Mouse (Mus musculus): ENCODE measurements around the gene Rbms1.

Rbms1 gene

DNA sequence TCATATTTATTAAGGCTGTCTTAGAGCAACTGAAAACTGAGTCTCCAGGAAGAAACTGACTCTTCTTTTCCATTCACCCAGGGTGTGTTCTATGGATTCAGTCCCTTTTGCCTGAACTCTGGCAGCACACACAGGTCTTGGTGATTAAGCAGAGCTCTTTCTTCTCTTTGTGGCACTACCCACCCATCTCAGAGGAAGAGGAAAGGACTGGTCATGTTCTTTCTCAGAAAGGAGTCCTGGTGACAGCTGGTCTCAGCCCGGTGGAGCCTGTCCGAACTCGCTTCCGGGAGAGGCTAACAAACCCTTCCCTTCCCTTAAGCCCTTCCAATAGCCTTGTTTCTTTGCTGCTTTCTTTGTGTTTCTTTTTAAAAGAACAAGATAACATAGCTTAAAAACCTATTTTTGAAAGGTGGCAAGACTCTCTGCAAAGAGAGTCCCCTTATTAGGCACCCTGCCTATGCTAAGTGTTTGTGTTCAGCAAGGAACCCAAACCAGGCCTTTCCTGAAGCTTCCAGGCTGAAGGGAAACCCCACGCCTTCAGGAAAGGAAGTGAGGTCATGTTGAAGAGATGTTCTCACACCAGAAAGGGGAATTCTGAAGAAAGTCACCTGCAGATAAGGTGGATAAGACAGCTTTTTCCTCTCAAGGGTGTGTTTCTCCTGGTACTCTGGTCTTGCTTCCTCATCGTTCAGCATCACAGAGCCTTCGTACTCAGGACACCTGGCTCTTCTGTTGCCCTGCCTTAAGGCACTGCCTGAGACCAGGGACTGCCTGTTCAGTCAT, 251.7 kb downstream of the Rbms1 start:
- DNase-seq (ENCODE audit: low spot score), result no peak

DNA sequence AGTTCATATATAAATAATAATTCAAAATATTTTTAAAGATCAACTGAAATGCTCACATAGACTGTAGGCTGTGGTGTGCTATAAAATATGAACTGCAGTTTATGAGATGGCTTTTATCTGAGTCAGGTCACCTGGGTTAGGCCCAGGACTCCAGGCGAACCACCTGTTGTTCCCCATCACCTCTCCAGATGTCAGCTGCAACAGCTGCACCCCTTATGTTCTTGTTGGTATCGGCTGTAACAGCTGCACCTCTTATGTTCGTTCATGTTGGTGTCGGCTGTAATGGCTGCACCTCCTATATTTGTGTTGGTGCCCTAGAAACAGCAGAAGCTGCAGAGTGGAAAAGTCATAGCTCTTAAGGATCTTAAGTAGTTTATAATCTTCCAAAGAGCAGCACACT, 252.7 kb downstream of the Rbms1 start:
- DNase-seq (ENCODE audit: low spot score), result no peak

DNA sequence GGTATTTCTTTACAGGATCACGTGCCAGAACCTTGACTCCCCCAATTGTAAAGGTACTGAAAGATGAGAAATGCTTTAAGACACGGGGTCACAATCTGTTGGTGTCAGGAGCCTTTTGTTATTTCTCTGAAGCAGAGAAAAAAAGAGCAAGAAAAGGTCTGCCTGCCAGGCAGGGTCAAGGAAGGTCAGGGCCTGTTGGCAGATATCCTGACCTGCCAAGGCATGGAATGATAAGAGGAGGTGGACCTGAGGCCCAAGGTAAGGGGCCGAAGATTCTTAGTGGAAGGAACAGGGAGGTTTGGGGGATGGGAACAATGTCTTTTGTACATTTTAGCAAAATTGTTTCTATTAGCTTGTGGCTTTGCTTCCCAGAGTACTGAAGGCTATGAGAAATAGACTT, 254.3 kb downstream of the Rbms1 start:
- DNase-seq (ENCODE audit: low spot score), result no peak

DNA sequence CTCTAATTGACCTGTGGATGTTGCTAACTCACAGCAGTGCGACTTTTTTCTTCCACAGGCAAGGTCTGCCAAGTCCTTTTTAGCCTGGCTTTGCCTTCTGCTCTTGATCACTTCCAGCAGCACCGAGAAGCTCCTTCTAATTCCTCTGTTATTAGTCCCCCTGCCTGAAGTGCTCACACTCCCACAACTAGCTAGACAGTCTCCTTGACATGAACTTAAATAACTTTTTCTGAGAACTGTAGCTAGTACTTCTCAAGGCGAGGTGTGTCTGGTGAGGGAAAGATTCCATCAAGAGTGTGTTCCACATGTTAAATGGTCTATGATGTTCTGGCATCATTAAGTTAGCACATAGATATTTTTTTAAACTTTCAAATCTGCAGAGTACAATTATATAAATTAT, 256.1 kb downstream of the Rbms1 start:
- no peak for DNase-seq (ENCODE audit: low spot score)

DNA sequence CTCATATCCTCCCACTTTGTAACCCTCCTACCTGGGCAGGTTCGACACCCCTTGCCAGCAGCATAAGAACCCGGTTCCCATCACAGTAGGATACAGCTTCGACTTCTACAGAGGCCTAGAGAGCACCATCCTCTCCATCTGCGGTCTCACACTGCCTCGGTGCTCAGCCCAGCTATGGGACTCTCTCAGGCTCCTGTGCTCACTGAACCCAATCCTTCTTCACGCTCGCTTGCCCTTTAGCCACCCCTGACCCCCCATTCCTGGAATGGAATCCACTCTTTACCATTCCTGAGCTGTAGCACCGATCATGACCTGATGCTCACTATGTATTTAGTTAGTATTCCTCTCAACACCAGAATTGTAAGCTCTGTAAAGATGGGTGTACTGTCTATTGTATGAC, 257.6 kb downstream of the Rbms1 start:
- DNase-seq (ENCODE audit: low spot score), result no peak

DNA sequence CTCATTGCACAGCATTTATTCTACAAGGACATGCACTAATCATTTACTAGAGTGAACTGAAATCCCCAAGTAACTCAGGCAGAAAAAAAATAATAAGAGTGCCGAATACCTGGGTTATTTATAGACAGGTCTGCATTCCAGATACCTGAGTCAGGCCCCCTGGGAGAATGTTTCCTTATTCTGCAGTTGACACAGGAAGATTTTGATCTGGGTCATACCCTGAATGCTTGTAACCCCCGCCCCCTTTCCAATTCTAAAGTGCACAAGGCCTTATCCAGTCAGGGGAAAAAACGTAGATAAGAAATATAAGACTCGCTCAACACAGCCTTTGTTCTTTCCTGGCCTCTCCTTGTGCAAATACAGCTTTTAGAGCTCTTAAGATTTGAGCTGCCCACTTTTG, 259.7 kb downstream of the Rbms1 start:
- no peak for DNase-seq (ENCODE audit: low spot score)

DNA sequence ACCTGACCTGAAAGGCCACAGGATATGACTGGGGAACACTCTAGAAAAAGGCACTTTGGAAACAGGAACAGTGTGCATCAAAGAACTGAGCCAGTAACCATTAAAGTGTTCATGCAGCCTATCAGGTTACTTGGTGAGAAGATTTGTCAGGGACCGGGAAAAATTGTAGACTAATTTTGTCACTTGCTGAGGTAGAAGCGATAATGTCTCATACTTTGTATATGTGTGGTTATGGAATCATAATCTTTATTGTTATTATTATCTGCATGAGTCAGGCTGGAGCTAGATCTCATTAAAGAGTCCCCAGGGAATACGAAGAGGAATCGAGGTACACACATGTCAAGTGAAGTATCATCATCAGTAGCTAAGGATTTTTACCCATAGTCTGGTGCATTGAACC, 262.0 kb downstream of the Rbms1 start:
- DNase-seq (ENCODE audit: low spot score), result no peak

All from layer of hippocampus, adult 11-12 months (tissue).